Mouse (Mus musculus) intestine, embryonic 14.5 days (tissue): ENCODE measurements around the gene Pex12. TPM values are rescaled to one million over a fixed set of nuclear protein-coding genes. Genes with fewer than 3 reads are reported as not detected.
"Not testable (repeated sequence)": the region's sequence is repeated elsewhere in the genome, so short reads cannot be mapped to it uniquely, and the experiment has no call there.

Source experiments
- ATAC-seq: fragments of 200-750 bp; cut with Nextera tagmentation; replicated peaks from 2 replicates; pipeline ENCODE4 v1.8.0; 2017; ENCODE audit warnings: low read depth, moderate number of reproducible peaks, moderate TSS enrichment, moderate library complexity; ENCODE audit not compliant: low FRiP score, low TSS enrichment
- DNase-seq: peaks from one replicate; pipeline ENCODE4 v3.0.0-alpha.2; 2018; ENCODE audit warnings: low spot score
- H3K27ac ChIP-seq: fragments of 300-500 bp; sonication (generic); 2 replicates; pipeline ENCODE4 v1.5.1; 2014; ENCODE audit warnings: low read depth, mild to moderate bottlenecking, control low read depth
- H3K27me3 ChIP-seq: fragments of 300-500 bp; sonication (generic); replicated peaks from 2 replicates; pipeline ENCODE4 v1.6.1; 2014; ENCODE audit warnings: low read length, control low read depth; ENCODE audit not compliant: control insufficient read depth, insufficient read depth
- H3K36me3 ChIP-seq: fragments of 300-500 bp; sonication (generic); 2 replicates; pipeline ENCODE4 v1.6.1; 2014; ENCODE audit warnings: low read length, control low read depth; ENCODE audit not compliant: control insufficient read depth, insufficient read depth
- H3K4me1 ChIP-seq: fragments of 300-500 bp; sonication (generic); replicated peaks from 2 replicates; pipeline ENCODE4 v1.6.1; 2014; ENCODE audit warnings: low read length, control low read depth, mixed read lengths; ENCODE audit not compliant: control insufficient read depth, insufficient read depth
- H3K4me2 ChIP-seq: fragments of 300-500 bp; sonication (generic); 2 replicates; pipeline ENCODE4 v1.6.1; 2014; ENCODE audit warnings: low read length
- H3K4me3 ChIP-seq: fragments of 300-500 bp; sonication (generic); 2 replicates; pipeline ENCODE4 v1.5.1; 2014; ENCODE audit warnings: low read depth, low read length, control low read depth, mixed read lengths
- H3K9ac ChIP-seq: fragments of 300-500 bp; sonication (generic); 2 replicates; pipeline ENCODE4 v1.6.1; 2014; ENCODE audit warnings: mild to moderate bottlenecking, low read length
- H3K9me3 ChIP-seq: fragments of 300-500 bp; sonication (generic); 2 replicates; pipeline ENCODE4 v1.6.1; 2016; ENCODE audit warnings: low read length, control low read depth; ENCODE audit not compliant: control insufficient read depth
- WGBS: fragments of 180-500 bp; shearing (Covaris S2); extraction: QIAGEN DNeasy Blood & Tissue Kit; methylation state at CpG from one replicate; pipeline ENCODE4 v1.1.7; 2014; 5-methylcytosine and 5-hydroxymethylcytosine counted together
- polyA plus RNA-seq: library from polyadenylated mRNA; unstranded; fragments of >200 nt; fragmentation: Nextera tagmentation; extraction: Ambion mirVana; gene quantifications from 2 replicates; pipeline ENCODE4 v1.2.1, GENCODE M21; 2014

The Pex12 gene
- 15.5 and 17.3 TPM in 2 replicates for polyA plus RNA-seq

DNA sequence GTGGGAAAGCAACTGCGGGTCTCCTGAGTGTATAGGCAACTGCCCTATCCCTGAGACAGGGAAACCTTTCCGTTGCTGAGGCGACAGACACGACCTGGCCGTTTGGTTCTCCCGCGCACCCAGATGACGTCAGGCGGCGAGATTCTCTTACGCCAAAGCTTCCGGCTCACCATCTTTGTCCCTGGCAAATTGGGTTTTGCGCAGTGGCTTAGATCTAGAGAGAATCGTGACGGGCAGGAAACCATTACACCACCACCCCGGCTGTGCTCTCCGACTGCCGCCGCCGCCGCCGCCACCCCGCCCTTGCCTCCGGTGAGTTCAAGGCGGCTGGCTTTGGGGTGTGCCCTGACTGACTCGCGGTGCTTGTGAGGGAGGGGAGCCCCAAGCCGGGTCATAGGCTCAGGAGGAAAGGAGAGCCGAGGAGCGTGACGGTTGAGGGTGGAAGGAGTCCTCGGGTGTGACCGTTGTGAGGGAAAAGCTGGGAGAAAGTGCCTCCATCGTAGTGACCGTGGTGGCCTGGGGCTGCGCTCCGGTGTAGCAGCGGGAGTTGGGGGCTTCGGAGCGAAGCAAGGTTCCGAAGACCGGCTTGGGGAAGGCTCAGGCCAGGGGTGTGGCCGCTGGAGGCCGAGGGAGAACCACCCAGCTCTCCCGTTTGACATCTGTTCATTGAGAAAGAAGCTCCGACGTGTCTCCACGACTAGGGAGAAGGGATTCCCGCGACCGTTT, at the start of gene Pex12:
Gene Pex12 (minus strand): TSS at position 61 of the 726 bp plus-strand sequence.
- peak within 1 kb of the TSS; percentile 81 for H3K4me2 ChIP-seq
- WGBS, result under 1% methylated on average over 51 of the region's 51 CpGs
- no peaks in the 10 kb centered on the region for H3K9me3 ChIP-seq
- H3K27me3 ChIP-seq, result no peaks in the 10 kb centered on the region
- ATAC-seq (peak; percentile 71), DNase-seq (peak; percentile 99)
- H3K9ac ChIP-seq, result peak within 1 kb of the TSS; percentile 89
- H3K27ac ChIP-seq, result peak within 1 kb of the TSS; percentile 96
- H3K4me3 ChIP-seq, result peak within 1 kb of the TSS; percentile 97
- H3K36me3 ChIP-seq, result no peaks in the 10 kb centered on the region
- H3K4me1 ChIP-seq, result peaks cover 25% of the 10 kb centered on the region

DNA sequence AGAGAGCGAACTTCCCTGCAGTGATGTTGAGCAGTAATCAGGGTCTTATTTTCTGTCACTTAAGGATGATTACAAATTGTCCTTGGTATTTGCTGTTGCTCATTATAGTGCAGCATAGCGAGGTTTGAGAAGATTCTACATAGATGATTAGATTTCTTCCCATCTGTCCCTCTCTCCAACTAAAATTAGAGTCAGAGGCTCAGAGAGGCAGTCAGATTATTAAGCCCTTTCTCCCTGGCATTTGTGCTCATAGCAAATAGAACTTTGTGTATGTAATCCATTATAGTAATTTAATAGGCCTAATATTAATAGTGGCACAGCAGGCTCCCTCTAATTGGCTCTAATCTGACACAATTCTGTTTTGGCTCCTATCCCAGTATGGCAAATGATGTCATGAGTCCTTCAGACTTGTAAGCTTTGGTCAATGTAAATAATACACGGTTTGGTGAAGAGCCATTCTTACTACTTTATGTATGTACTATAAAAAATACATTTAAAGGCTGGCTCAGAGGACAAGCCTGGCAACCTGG, 39.4 kb upstream of the Pex12 start:
- no peak for DNase-seq
- ATAC-seq, result no peak
- 81% methylated on average over 3 of the region's 3 CpGs for WGBS
- Histone ChIP-seq H3K4me1 (no peaks in the 10 kb centered on the region), H3K4me2 (no peak overlapping the region), H3K36me3 (peaks cover 95% of the 10 kb centered on the region), H3K4me3 (no peak overlapping the region), H3K9ac (no peak overlapping the region), H3K27me3 (no peaks in the 10 kb centered on the region), H3K27ac (no peak overlapping the region), H3K9me3 (no peaks in the 10 kb centered on the region)

DNA sequence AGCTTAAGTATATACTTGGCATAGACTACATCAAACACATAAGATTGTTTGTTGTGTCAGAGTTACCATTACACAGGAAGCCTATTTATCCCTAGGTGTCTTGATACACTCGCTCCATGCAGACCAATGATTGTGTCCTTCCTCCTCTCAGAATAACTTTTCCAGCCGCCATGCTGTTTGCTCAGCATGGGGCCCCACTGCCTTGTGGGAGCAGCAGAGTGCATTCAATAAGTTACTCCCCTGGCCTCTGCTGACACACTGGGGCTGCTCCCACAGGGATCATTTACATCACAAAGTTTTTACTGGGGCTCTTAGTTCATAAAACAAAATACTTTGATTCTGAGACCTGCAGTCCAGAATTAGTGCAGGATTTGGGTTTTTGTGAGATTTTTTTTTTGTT, 37.3 kb upstream of the Pex12 start:
- Histone ChIP-seq H3K4me3 (no peak overlapping the region), H3K4me2 (no peak overlapping the region), H3K27ac (no peak overlapping the region), H3K36me3 (peaks cover 95% of the 10 kb centered on the region), H3K27me3 (no peaks in the 10 kb centered on the region), H3K4me1 (no peaks in the 10 kb centered on the region), H3K9ac (no peak overlapping the region), H3K9me3 (no peaks in the 10 kb centered on the region)
- WGBS, result 78% methylated on average over 2 of the region's 2 CpGs
- no peak for ATAC-seq
- no peak for DNase-seq

DNA sequence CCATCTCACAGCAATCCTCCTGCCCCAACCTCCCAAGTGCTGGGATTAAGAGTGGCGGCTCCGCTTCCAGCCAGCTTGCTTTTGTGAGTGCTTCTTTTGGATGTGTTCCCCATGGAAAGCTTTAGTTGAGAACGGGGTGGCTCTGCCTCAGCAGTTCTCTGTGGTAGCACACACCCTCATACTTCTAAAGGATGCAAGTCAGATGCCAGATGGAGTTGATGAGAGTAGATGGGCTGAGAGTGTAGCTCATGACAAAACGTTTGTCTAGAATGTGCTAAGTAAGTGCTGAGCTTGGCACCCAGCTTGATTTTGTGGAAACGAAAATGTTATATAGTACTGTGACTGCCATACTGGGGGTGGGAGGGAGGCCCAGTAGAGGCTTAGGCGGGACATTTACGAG, 33.4 kb upstream of the Pex12 start:
- WGBS, result 89% methylated on average over 7 of the region's 7 CpGs
- H3K36me3 ChIP-seq, result peaks cover 79% of the 10 kb centered on the region
- no peak overlapping the region for H3K9ac ChIP-seq
- H3K9me3 ChIP-seq, result no peaks in the 10 kb centered on the region
- no peak for ATAC-seq
- H3K27me3 ChIP-seq, result no peaks in the 10 kb centered on the region
- H3K4me2 ChIP-seq, result no peak overlapping the region
- H3K4me3 ChIP-seq, result no peak overlapping the region
- no peak overlapping the region for H3K27ac ChIP-seq
- no peaks in the 10 kb centered on the region for H3K4me1 ChIP-seq
- DNase-seq, result no peak

DNA sequence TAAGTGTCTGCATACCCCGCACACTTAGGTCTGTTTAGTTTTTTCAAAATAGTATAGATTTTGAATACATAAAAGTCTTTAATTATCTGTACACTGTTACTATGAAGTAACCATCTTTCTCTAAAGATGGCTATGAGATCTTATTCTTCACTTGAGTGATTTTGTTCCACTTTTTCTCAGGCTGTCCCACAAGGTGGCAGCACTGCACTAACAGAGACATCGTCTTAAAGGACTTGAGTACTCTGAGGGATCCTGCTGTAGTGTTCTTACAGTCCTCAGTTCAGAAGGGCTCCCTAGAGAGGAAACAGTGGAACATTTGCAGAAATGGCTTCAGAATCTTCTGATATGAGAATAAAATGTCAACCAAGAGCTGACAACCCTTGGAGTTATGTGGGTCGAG, 25.0 kb upstream of the Pex12 start:
- no peak overlapping the region for H3K4me3 ChIP-seq
- peaks cover 73% of the 10 kb centered on the region for H3K36me3 ChIP-seq
- ATAC-seq (no peak), DNase-seq (peak; percentile 75)
- no peaks in the 10 kb centered on the region for H3K27me3 ChIP-seq
- no peaks in the 10 kb centered on the region for H3K9me3 ChIP-seq
- no peaks in the 10 kb centered on the region for H3K4me1 ChIP-seq
- no peak overlapping the region for H3K9ac ChIP-seq
- H3K27ac ChIP-seq, result no peak overlapping the region
- H3K4me2 ChIP-seq, result no peak overlapping the region
- WGBS, result 64% methylated on average over 3 of the region's 3 CpGs

DNA sequence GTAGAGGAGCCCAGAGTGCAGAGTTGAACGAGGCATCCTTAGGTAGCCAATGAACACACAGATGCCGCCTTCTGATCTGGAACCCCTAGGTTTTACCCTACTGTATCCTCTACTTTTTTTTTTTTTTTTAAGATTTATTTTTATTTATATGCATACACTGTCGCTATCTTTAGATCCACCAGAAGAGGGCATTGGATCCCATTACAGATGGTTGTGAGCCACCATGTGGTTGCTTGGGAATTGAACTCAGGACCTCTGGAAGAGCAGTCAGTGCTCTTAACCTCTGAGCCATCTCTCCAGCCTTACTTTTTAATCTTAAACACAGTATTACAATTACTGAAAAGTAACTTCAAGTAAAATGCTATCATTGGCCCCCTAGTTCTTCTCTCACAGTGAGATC, 24.3 kb upstream of the Pex12 start:
- peak; percentile 10 for DNase-seq
- H3K9me3 ChIP-seq, H3K4me1 ChIP-seq, H3K9ac ChIP-seq, H3K4me3 ChIP-seq, ATAC-seq, H3K27ac ChIP-seq, H3K27me3 ChIP-seq, H3K4me2 ChIP-seq: not testable (repeated sequence)
- peaks cover 79% of the 10 kb centered on the region for H3K36me3 ChIP-seq
- 83% methylated on average over 3 of the region's 3 CpGs for WGBS

DNA sequence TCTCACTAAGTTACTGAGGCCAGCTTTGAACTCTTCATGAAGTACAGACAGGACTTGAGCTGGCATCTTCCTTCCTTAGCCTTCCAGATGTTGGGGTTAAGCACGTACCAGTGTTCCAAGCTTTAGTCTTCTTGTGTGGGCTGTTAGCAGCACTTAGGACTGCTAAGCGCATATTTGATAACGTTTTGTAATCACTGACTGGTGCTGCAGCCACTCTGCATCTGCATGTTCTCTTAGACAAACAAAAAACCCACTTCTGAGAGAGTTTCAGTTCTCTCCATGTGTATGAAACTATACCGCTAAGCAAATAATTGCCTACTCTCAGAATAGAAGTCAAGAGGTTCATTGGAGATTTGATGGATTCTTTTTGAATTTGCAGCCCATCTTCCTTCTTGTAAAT, 16.7 kb upstream of the Pex12 start:
- Histone ChIP-seq H3K9me3 (no peaks in the 10 kb centered on the region), H3K27ac (no peak overlapping the region), H3K27me3 (no peaks in the 10 kb centered on the region), H3K4me1 (no peaks in the 10 kb centered on the region), H3K9ac (no peak overlapping the region), H3K36me3 (peaks cover 72% of the 10 kb centered on the region), H3K4me2 (no peak overlapping the region), H3K4me3 (no peak overlapping the region)
- ATAC-seq, result no peak
- DNase-seq, result no peak
- 81% methylated on average over 4 of the region's 4 CpGs for WGBS

DNA sequence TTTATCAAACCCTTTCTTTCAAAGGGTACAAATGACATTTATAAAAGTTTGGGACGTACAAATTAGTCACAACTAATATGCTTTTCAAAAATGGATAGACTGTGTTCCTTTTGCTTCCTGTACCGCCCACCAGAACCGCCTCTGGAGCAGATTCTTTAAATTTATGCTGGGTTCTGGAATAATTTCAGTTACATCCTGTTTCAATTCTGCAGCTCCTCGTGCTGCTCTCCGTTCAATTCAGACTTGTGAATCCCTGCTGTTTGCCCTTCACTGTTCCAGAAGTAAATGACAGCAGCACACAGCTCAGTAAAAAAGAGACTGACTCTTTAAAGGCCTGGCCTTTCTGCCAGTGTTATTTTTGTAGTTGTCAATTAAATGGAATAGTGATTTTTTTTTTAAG, 10.1 kb upstream of the Pex12 start:
- H3K9me3 ChIP-seq, result no peaks in the 10 kb centered on the region
- DNase-seq, result no peak
- no peaks in the 10 kb centered on the region for H3K4me1 ChIP-seq
- no peaks in the 10 kb centered on the region for H3K27me3 ChIP-seq
- ATAC-seq, result no peak
- H3K36me3 ChIP-seq, result peaks cover 52% of the 10 kb centered on the region
- no peak overlapping the region for H3K27ac ChIP-seq
- H3K4me2 ChIP-seq, result no peak overlapping the region
- 83% methylated on average over 5 of the region's 5 CpGs for WGBS
- H3K4me3 ChIP-seq, result no peak overlapping the region
- H3K9ac ChIP-seq, result no peak overlapping the region

DNA sequence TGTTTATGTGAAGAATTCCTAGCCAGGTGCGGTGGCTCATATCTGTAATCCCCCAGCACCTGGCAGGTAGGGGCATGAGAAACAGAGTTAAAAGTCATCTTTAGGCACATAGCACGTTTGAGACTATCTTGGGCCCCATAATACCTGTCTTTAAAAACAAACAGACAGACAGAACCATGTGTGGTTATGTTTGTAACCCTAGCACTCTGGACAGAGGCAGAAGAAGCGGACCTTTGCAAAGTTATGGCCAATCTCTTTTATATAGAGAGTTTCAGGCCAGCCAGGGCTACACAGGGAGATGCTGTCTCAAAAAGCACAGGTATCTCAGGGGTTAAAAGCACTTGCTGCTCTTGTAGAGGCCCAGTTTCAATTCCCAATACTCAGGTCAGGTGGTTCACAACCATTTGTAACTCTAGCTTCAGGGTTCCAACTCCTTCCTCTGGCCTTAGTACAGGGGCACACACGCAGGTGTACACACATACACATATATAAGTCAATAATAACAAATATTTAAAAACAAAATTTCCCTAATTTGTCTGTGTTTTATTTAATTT, 4.4 kb upstream of the Pex12 start:
- H3K4me3 ChIP-seq, result no peak overlapping the region
- no peak for ATAC-seq
- WGBS, result 74% methylated on average over 4 of the region's 4 CpGs
- H3K36me3 ChIP-seq, result peaks cover 21% of the 10 kb centered on the region
- no peak overlapping the region for H3K27ac ChIP-seq
- peaks cover 16% of the 10 kb centered on the region for H3K4me1 ChIP-seq
- H3K4me2 ChIP-seq, result no peak overlapping the region
- no peak overlapping the region for H3K9ac ChIP-seq
- H3K27me3 ChIP-seq, result no peaks in the 10 kb centered on the region
- DNase-seq, result no peak
- H3K9me3 ChIP-seq, result no peaks in the 10 kb centered on the region
